In the genomic region with DNA sequence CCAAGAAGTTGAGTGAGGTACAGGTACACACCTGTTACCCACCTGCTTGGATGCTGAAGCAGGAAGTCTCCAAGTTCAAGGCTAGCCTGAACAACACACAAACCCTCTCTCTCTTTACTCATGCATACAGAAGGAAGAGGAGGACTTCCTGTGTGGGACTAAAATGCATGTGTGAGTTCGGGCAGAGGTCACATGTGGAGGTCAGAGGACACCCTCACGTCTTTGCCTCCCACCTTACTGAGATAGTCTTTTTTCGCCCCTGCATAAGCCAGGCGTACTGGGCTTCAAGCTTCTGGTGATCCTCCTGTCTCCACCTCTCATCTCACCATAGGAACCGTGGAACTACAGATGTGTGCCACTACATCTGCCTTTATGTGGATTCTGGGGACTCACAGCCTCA, we compare ENCODE assay signal across 28 mouse cellular contexts. TPM values are rescaled to one million over a fixed set of nuclear protein-coding genes. Genes with fewer than 3 reads are reported as not detected.
DNase-seq lines count a peak whose midpoint lies in the region; ATAC-seq and TF ChIP-seq lines count a peak whose summit lies in the region.
"Had no signal": no experiment of that assay in that cellular context is flagged by ENCODE, and none has a peak within 500 bp of the region (broad histone marks: within the 10 kb centered on the region; RNA-seq: fewer than 3 reads in every experiment).

No protein-coding gene starts in this region.

- dilution Hi-C loops in CH12.LX (cut with MboI; ENCODE audit: extremely low pct_ligation_motif_present, extremely low pct_unique_long_range_greater_than_20kb, low sequenced_read_pairs): no loop called here

- peaks cover 5% of the 10 kb centered on the region for H3K4me1 ChIP-seq in testis, adult 2 months (ENCODE audit: control insufficient read depth, insufficient read depth, low read length)
- peaks cover 10 to 40% of the 10 kb centered on the region in 2 experiments for H3K4me1 ChIP-seq in CH12.LX (ENCODE audit: control insufficient read depth in 1 of 2, insufficient read depth in 2 of 2)
- H3K4me1 ChIP-seq in forebrain, embryonic 15.5 days: no peaks in the 10 kb centered on the region
- H3K4me1 ChIP-seq: embryonic facial prominence, embryonic 15.5 days; forebrain, embryonic 10.5 days; heart, embryonic 13.5 days; hindbrain, embryonic 15.5 days; limb, embryonic 15.5 days; midbrain, embryonic 15.5 days; neural tube, embryonic 15.5 days had no signal

- H3K27me3 ChIP-seq in testis, adult 2 months (ENCODE audit: control insufficient read depth, insufficient read depth, low read length): no peaks in the 10 kb centered on the region
- no peaks in the 10 kb centered on the region for H3K27me3 ChIP-seq in CH12.LX (replicated peaks)
- H3K27me3 ChIP-seq in forebrain, embryonic 15.5 days: no peaks in the 10 kb centered on the region
- H3K27me3 ChIP-seq: embryonic facial prominence, embryonic 15.5 days; heart, embryonic 13.5 days; hindbrain, embryonic 15.5 days; limb, embryonic 15.5 days; midbrain, embryonic 15.5 days; neural tube, embryonic 15.5 days had no signal

- TF ChIP-seq RAD21 in CH12.LX (IDR thresholded peaks at IDR 0.05; ENCODE audit: low read depth, low read length): no peak

- peak overlapping the region; percentile 60 for H3K4me3 ChIP-seq in testis, adult 2 months (ENCODE audit: control insufficient read depth, low read depth, low read length)
- peak overlapping the region in 1 of 3 experiments; percentile 19 for H3K4me3 ChIP-seq in CH12.LX (replicated peaks in 1 of 3; ENCODE audit: low read depth in 2 of 3, low read length in 2 of 3, poor library complexity in 1 of 3)
- H3K4me3 ChIP-seq in forebrain, embryonic 15.5 days: no peak overlapping the region
- H3K4me3 ChIP-seq: embryonic facial prominence, embryonic 15.5 days; forebrain, embryonic 10.5 days; heart, embryonic 13.5 days; hindbrain, embryonic 15.5 days; limb, embryonic 15.5 days; midbrain, embryonic 15.5 days; myocyte; neural tube, embryonic 15.5 days had no signal

- no peak for DNase-seq in testis, postnatal 10 days (ENCODE audit: low spot score)
- DNase-seq in CH12.LX (ENCODE audit: extremely low read depth): no peak
- DNase-seq in left cerebral cortex, adult 8-10 months (ENCODE audit: low spot score in 2 of 2): no peak
- no peak for DNase-seq in cerebellum, adult 11-12 months
- DNase-seq: cerebellum, adult 11 months; cerebellum, postnatal 36 days had no signal

- H3K36me3 ChIP-seq in testis, adult 2 months (ENCODE audit: control insufficient read depth, insufficient read depth, low read length): no peaks in the 10 kb centered on the region
- no peaks in the 10 kb centered on the region for H3K36me3 ChIP-seq in CH12.LX (replicated peaks in 1 of 2; ENCODE audit: control insufficient read depth in 1 of 2, insufficient read depth in 1 of 2, low read length in 1 of 2)
- H3K36me3 ChIP-seq in forebrain, embryonic 15.5 days: no peaks in the 10 kb centered on the region
- H3K36me3 ChIP-seq: embryonic facial prominence, embryonic 15.5 days; forebrain, embryonic 10.5 days; heart, embryonic 13.5 days; hindbrain, embryonic 15.5 days; limb, embryonic 15.5 days; midbrain, embryonic 15.5 days; neural tube, embryonic 15.5 days had no signal

- H3K79me2 ChIP-seq in CH12.LX (replicated peaks; ENCODE audit: control insufficient read depth, extremely low read depth, insufficient read depth, poor library complexity, severe bottlenecking): no peaks in the 10 kb centered on the region

- no peak for TF ChIP-seq CTCF in testis, adult 2 months (IDR thresholded peaks at IDR 0.05; ENCODE audit: control insufficient read depth, insufficient read depth, insufficient replicate concordance, low read depth, low read length)
- TF ChIP-seq CTCF in CH12.LX (conservative IDR thresholded peaks at IDR 0.05 in 1 of 2, IDR thresholded peaks at IDR 0.05 in 1 of 2; ENCODE audit: low read depth in 2 of 2, low read length in 2 of 2): no peak

- peak overlapping the region; percentile 33; the same call in 1 of the 2 replicates for H3K4me2 ChIP-seq in CH12.LX (ENCODE audit: insufficient read depth, low read depth, poor library complexity, severe bottlenecking)
- H3K4me2 ChIP-seq in forebrain, embryonic 15.5 days (replicated peaks): no peak overlapping the region
- H3K4me2 ChIP-seq: embryonic facial prominence, embryonic 15.5 days; heart, embryonic 13.5 days; hindbrain, embryonic 15.5 days; limb, embryonic 15.5 days; midbrain, embryonic 15.5 days; neural tube, embryonic 15.5 days had no signal

- H3K9me3 ChIP-seq in CH12.LX (replicated peaks; ENCODE audit: low read length): no peaks in the 10 kb centered on the region
- no peaks in the 10 kb centered on the region for H3K9me3 ChIP-seq in forebrain, embryonic 15.5 days
- H3K9me3 ChIP-seq: embryonic facial prominence, embryonic 15.5 days; forebrain, embryonic 10.5 days; heart, embryonic 13.5 days; hindbrain, embryonic 15.5 days; limb, embryonic 15.5 days; midbrain, embryonic 15.5 days; neural tube, embryonic 15.5 days had no signal

- no peak for TF ChIP-seq POLR2A in testis, adult 2 months (IDR thresholded peaks at IDR 0.05; ENCODE audit: control insufficient read depth, low read depth, low read length)
- no peak for TF ChIP-seq POLR2A in CH12.LX (IDR thresholded peaks at IDR 0.05; ENCODE audit: low read depth, low read length)

- no peak for TF ChIP-seq EP300 in CH12.LX (IDR thresholded peaks at IDR 0.05; ENCODE audit: low read length)

- peak; percentile 25 for ATAC-seq in inflammation-experienced regulatory T-cells, adult 6 months
- ATAC-seq in forebrain, embryonic 15.5 days (replicated peaks): no peak
- ATAC-seq: midbrain, embryonic 15.5 days had no signal

- no peak overlapping the region for H3K27ac ChIP-seq in testis, adult 2 months (ENCODE audit: control insufficient read depth, insufficient read depth, low read depth, low read length)
- peak overlapping the region; percentile 64; the same call in 1 of the 2 replicates for H3K27ac ChIP-seq in CH12.LX (ENCODE audit: insufficient read depth, low read depth)
- H3K27ac ChIP-seq in forebrain, embryonic 15.5 days (replicated peaks): no peak overlapping the region
- H3K27ac ChIP-seq: embryonic facial prominence, embryonic 15.5 days; forebrain, embryonic 10.5 days; heart, embryonic 13.5 days; hindbrain, embryonic 15.5 days; kidney, postnatal 0 days; limb, embryonic 15.5 days; midbrain, embryonic 15.5 days; neural tube, embryonic 15.5 days had no signal

- 91% methylated on average over 5 of the region's 5 CpGs for WGBS in forebrain, embryonic 15.5 days

- in situ Hi-C loops in CH12.LX (cut with MboI; ENCODE audit: low pct_ligation_motif_present, low pct_unique_long_range_greater_than_20kb, low sequenced_read_pairs): no loop called here

- H3K9ac ChIP-seq in CH12.LX (ENCODE audit: insufficient read depth, low read depth): no peak overlapping the region
- no peak overlapping the region for H3K9ac ChIP-seq in forebrain, embryonic 15.5 days (replicated peaks)
- H3K9ac ChIP-seq: embryonic facial prominence, embryonic 15.5 days; hindbrain, embryonic 15.5 days; limb, embryonic 15.5 days; midbrain, embryonic 15.5 days; neural tube, embryonic 15.5 days had no signal

TF ChIP-seq in CH12.LX, 34 proteins besides CTCF, POLR2A, EP300 and RAD21:
- TF ChIP-seq BHLHE40 (IDR thresholded peaks at IDR 0.05; ENCODE audit: low read depth, low read length) (peak; percentile 52), NELFE (IDR thresholded peaks at IDR 0.05; ENCODE audit: low read depth, low read length) (no peak), GABPA (IDR thresholded peaks at IDR 0.05; ENCODE audit: insufficient replicate concordance, low read depth, low read length) (no peak), ELF1 (IDR thresholded peaks at IDR 0.05; ENCODE audit: low read depth, low read length) (0 out of 2 replicates have a peak, but pooled peaks have one; percentile 37), CHD1 (IDR thresholded peaks at IDR 0.05; ENCODE audit: low read depth, low read length) (no peak), MAX (IDR thresholded peaks at IDR 0.05; ENCODE audit: low read length) (0 out of 2 replicates have a peak, but pooled peaks have one; percentile 32), CHD2 (IDR thresholded peaks at IDR 0.05; ENCODE audit: low read length) (0 out of 2 replicates have a peak, but pooled peaks have one; percentile 29), USF1 (IDR thresholded peaks at IDR 0.05; ENCODE audit: low read depth, low read length) (peak; percentile 9; the same call in 1 of the 2 replicates), JUN (IDR thresholded peaks at IDR 0.05; ENCODE audit: insufficient read depth, low read depth, low read length) (no peak), MAFK (IDR thresholded peaks at IDR 0.05; ENCODE audit: insufficient replicate concordance, low read length) (0 out of 2 replicates have a peak, but pooled peaks have one; percentile 25), MYC (IDR thresholded peaks at IDR 0.05; ENCODE audit: low read depth, low read length) (peak; percentile 30; the same call in 1 of the 2 replicates), TBP (conservative IDR thresholded peaks at IDR 0.05; ENCODE audit: low read depth, low read length) (0 out of 2 replicates have a peak, but pooled peaks have one; percentile 26)

RNA-seq across cellular contexts. Expression of gene Gm20403, which starts 12.1 kb away (rescaled TPM):
- polyA plus RNA-seq in testis, adult 2 months (2012; rRNA removed): not detected in 2 replicates
- not detected in 2 replicates for total RNA-seq in CH12.LX (2012; rRNA removed)
- not detected in 2 replicates for total RNA-seq in CH12.LX (2014; rRNA removed)
- not detected in 2 replicates for polyA plus RNA-seq in CH12.LX (2012; ENCODE audit: insufficient read length, low read depth)
- not detected for polyA plus RNA-seq in inflammation-experienced regulatory T-cells, adult 6 months (2017; shearing (Covaris generic))
- total RNA-seq in left cerebral cortex, adult 8-10 months (2022): not detected
- not detected in 2 replicates for polyA plus RNA-seq in forebrain, embryonic 15.5 days (2015; fragmentation: Nextera tagmentation; extraction: Ambion mirVana)
- total RNA-seq: adrenal gland, postnatal 10 days; gastrocnemius, adult 18-20 months; granulocyte monocyte progenitor cell, adult 5-6 weeks; heart, postnatal 4 days; layer of hippocampus, postnatal 25 days; left cerebral cortex, postnatal 36 days; megakaryocyte-erythroid progenitor cell, adult 5-6 weeks had no signal
- polyA plus RNA-seq: embryonic facial prominence, embryonic 15.5 days; forebrain, embryonic 10.5 days; heart, embryonic 13.5 days; hindbrain, embryonic 15.5 days; kidney, postnatal 0 days; limb, embryonic 15.5 days; liver, embryonic 16.5 days; midbrain, embryonic 15.5 days; neural tube, embryonic 15.5 days; thymus, adult 2 months; urinary bladder, adult 2 months had no signal

RNA-seq across cellular contexts. Expression of gene Baz1a, which starts 15.7 kb away (rescaled TPM):
- 50.0 and 51.8 TPM in 2 replicates for polyA plus RNA-seq in testis, adult 2 months (2012; rRNA removed)
- total RNA-seq in CH12.LX (2012; rRNA removed) (41.7 and 51.2 TPM in 2 replicates), CH12.LX (2014; rRNA removed) (89.0 and 95.0 TPM in 2 replicates)
- polyA plus RNA-seq in CH12.LX (2012; ENCODE audit: insufficient read length, low read depth): 55.6 and 56.0 TPM in 2 replicates
- 10 to 100 TPM; 31.0 to 41.8 (median 34.4) TPM for polyA plus RNA-seq in inflammation-experienced regulatory T-cells, adult 6 months (2017; shearing (Covaris generic))
- total RNA-seq in left cerebral cortex, adult 8-10 months (2022): 1 to 10 TPM; 1.6 to 4.2 (median 3.4) TPM
- polyA plus RNA-seq in forebrain, embryonic 15.5 days (2015; fragmentation: Nextera tagmentation; extraction: Ambion mirVana): 15.2 and 18.5 TPM in 2 replicates
